Mouse (Mus musculus): ENCODE data around the gene Blmh. TPM values are rescaled to one million over a fixed set of nuclear protein-coding genes. Genes with fewer than 3 reads are reported as not detected.
"Not testable (repeated sequence)": the region's sequence is repeated elsewhere in the genome, so short reads cannot be mapped to it uniquely, and the experiment has no call there.

Gene Blmh
- polyA plus RNA-seq, 1 experiment from 2014 or later, result 113 TPM

DNA sequence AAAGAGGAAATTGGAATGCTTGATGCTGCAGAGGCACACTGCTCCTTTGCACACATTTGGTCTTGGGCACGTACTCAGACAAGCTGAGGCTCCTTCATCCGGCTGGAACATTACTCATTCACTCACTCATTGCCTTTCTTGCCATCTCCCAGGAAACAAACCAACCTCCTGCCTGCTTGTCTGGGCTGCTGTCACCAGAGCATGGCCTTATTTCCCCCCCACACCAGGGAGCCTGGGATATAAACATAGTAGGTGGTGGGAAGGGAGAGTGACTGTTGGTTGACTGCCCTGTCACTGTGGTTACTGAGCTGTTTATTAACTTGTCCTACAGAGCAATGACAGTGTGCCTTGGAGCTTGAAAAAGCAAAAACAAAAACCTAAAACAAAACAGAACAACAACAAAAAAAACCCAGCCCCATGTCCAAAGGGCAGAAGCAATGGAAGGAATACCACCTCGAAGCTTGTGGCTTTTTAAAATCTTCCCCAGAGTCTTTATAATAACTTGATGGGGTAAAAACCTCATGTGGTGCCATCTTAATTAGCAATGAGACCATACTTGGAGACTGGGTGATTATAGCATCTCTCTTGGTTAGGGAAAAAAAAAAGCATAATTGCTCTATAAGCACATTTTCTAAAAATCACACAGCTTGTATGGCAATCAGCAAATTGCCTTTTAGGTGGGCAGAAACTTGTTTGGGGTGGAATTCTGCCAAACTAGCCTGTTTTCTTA lies 13.1 kb upstream of the Blmh start:
- Histone ChIP-seq H3K4me2 (replicated peaks) (no peak overlapping the region), H3K9ac (no peak overlapping the region), H3K9me3 (ENCODE audit: control insufficient read depth, low read length) (no peaks in the 10 kb centered on the region), H3K27ac (no peak overlapping the region), H3K4me1 (replicated peaks; ENCODE audit: control insufficient read depth, insufficient read depth, low read length) (peaks cover 11% of the 10 kb centered on the region; the same call in 1 of the 2 replicates), H3K4me3 (replicated peaks; ENCODE audit: low read length) (no peak overlapping the region), H3K36me3 (replicated peaks; ENCODE audit: control insufficient read depth, insufficient read depth) (no peaks in the 10 kb centered on the region), H3K27me3 (ENCODE audit: control insufficient read depth, insufficient read depth, low read length) (no peaks in the 10 kb centered on the region)
- ATAC-seq (ENCODE audit: low FRiP score) (peak; percentile 48; the same call in 1 of the 2 replicates), DNase-seq (ENCODE audit: low spot score) (no peak)
- WGBS, result 6% methylated on average over 3 of the region's 3 CpGs

DNA sequence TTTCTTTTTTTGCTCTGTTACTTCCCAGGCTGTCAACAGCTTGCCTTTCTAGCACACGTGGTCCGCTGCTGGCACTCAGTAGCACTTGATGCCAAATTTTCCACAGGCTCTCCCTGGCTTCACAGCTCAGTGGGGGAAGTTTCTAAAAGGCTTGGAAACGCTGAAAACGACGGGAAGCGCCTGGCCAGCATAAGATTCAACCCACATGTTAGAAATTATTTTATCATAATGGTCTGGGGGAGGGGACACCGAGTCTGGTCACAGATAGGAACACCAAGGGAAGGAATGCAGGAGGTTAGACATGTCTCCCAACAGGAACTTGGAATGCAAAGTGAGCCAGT lies 12.6 kb upstream of the Blmh start:
- Histone ChIP-seq H3K4me3 (replicated peaks; ENCODE audit: low read length) (no peak overlapping the region), H3K9ac (no peak overlapping the region), H3K9me3 (ENCODE audit: control insufficient read depth, low read length) (no peaks in the 10 kb centered on the region), H3K36me3 (replicated peaks; ENCODE audit: control insufficient read depth, insufficient read depth) (no peaks in the 10 kb centered on the region), H3K27me3 (ENCODE audit: control insufficient read depth, insufficient read depth, low read length) (no peaks in the 10 kb centered on the region), H3K4me1 (replicated peaks; ENCODE audit: control insufficient read depth, insufficient read depth, low read length) (peaks cover 11% of the 10 kb centered on the region; the same call in 1 of the 2 replicates), H3K27ac (no peak overlapping the region), H3K4me2 (replicated peaks) (no peak overlapping the region)
- ATAC-seq (ENCODE audit: low FRiP score) (no peak; the same call in 1 of the 2 replicates), DNase-seq (ENCODE audit: low spot score) (no peak)
- WGBS, result 41% methylated on average over 7 of the region's 7 CpGs

DNA sequence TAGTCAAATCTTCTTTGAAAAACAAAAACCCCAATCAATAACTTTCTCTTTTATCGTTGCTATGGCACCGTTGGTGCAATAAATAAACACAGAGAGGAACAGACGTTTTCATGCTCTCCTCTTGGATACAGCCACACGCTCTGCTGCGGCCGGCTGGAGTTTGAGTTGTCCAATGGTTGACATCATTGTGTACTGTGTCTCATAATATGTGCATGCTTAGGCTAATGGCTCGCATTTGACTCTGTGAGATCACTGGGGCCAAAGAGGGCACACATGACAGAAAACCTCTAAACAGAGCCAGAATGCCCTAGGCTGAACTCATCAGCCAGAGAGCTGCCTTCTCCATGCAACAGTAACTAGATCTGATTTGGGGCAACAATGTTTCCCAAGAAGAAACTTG lies 10.2 kb upstream of the Blmh start:
- ATAC-seq (ENCODE audit: low FRiP score) (no peak), DNase-seq (ENCODE audit: low spot score) (no peak)
- Histone ChIP-seq H3K9ac (no peak overlapping the region), H3K9me3 (ENCODE audit: control insufficient read depth, low read length) (no peaks in the 10 kb centered on the region), H3K4me1 (replicated peaks; ENCODE audit: control insufficient read depth, insufficient read depth, low read length) (peaks cover 11% of the 10 kb centered on the region; the same call in 1 of the 2 replicates), H3K27me3 (ENCODE audit: control insufficient read depth, insufficient read depth, low read length) (no peaks in the 10 kb centered on the region), H3K27ac (no peak overlapping the region), H3K4me2 (replicated peaks) (no peak overlapping the region), H3K36me3 (replicated peaks; ENCODE audit: control insufficient read depth, insufficient read depth) (no peaks in the 10 kb centered on the region), H3K4me3 (replicated peaks; ENCODE audit: low read length) (no peak overlapping the region)
- WGBS, result 71% methylated on average over 7 of the region's 7 CpGs

DNA sequence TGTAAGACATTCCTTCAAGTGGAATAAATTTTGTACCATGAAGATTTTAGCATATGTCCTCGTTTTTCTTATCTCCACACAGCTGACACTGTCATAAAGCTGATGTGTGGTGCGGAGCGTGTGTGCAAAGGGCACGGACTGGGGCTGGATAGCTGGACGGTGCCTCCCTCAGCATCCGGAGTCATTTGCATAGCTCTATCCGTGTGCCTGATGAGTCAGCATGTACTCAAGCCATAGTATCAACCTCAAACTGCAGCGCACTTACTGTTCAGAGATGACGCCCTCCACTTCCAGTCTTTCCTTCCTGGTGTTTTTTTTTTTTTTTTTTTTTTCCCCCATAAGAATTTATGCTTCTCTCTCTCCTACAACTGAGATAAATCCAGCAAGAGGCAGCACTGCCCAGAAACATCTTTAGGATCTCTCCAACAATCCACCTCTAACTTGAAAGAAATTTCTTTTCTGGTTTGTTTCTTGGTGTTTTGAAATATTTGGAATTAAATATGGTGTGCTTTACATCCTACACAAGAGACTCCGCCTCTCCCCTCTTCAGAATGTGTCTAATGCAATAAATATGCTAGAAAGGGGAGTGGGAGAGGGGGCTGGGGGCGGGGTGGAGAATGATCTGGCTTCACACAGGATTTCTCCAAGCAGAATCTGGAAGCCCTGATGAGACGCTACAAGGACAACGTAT lies 7.9 kb upstream of the Blmh start:
- H3K4me1 ChIP-seq (replicated peaks; ENCODE audit: control insufficient read depth, insufficient read depth, low read length), result 0 out of 2 replicates have a peak, but pooled peaks cover 8% of the 10 kb centered on the region
- H3K4me2 ChIP-seq (replicated peaks), result no peak overlapping the region
- DNase-seq (ENCODE audit: low spot score), result no peak
- H3K9ac ChIP-seq, result no peak overlapping the region
- no peak overlapping the region for H3K4me3 ChIP-seq (replicated peaks; ENCODE audit: low read length)
- H3K36me3 ChIP-seq (replicated peaks; ENCODE audit: control insufficient read depth, insufficient read depth), result no peaks in the 10 kb centered on the region
- H3K27me3 ChIP-seq (ENCODE audit: control insufficient read depth, insufficient read depth, low read length), result no peaks in the 10 kb centered on the region; the same call in 1 of the 2 replicates
- ATAC-seq (ENCODE audit: low FRiP score), result no peak
- H3K9me3 ChIP-seq (ENCODE audit: control insufficient read depth, low read length), result no peaks in the 10 kb centered on the region
- H3K27ac ChIP-seq, result no peak overlapping the region
- 47% methylated on average over 13 of the region's 13 CpGs for WGBS

DNA sequence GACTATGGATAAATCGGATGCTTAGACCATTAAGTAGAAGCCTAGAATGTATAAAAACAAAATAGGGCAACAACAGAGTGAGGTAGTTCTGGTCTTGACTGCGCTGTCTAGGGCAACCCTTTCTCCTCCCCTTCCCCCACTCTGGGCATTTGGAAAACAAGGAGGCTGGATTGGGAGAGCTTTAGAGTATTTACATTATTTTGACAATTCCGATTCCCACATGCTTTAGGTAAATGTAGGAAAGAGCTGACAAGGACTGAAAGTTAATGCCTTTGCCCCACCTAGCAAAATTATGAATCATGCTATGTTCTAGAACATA lies 7.4 kb upstream of the Blmh start:
- Histone ChIP-seq H3K27ac (no peak overlapping the region), H3K9me3 (ENCODE audit: control insufficient read depth, low read length) (no peaks in the 10 kb centered on the region), H3K4me3 (replicated peaks; ENCODE audit: low read length) (no peak overlapping the region), H3K4me1 (replicated peaks; ENCODE audit: control insufficient read depth, insufficient read depth, low read length) (0 out of 2 replicates have a peak, but pooled peaks cover 3% of the 10 kb centered on the region), H3K4me2 (replicated peaks) (no peak overlapping the region), H3K36me3 (replicated peaks; ENCODE audit: control insufficient read depth, insufficient read depth) (no peaks in the 10 kb centered on the region), H3K9ac (no peak overlapping the region), H3K27me3 (ENCODE audit: control insufficient read depth, insufficient read depth, low read length) (no peaks in the 10 kb centered on the region; the same call in 1 of the 2 replicates)
- 61% methylated on average over 3 of the region's 3 CpGs for WGBS
- ATAC-seq (ENCODE audit: low FRiP score) (no peak), DNase-seq (ENCODE audit: low spot score) (no peak)

DNA sequence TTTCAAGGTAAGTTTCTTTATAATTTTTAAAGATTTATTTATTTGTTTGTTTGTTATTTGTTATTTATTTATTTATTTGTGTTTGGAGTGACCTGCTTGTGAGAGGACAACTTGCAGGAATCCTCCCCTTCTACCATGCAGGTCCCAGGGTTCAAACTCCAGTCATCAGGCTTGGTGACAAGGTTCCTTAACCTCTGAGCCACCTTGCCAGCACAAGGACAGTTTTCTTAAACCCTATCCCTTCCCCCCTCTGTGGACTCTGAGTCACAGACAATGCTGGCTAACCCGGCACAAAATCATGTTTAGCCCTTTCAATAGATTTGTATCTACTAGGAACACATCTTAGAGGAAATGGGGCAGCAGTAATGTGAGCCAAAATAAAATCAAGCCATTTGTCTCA lies 4.0 kb upstream of the Blmh start:
- Histone ChIP-seq H3K9me3 (ENCODE audit: control insufficient read depth, low read length) (no peaks in the 10 kb centered on the region), H3K4me1 (replicated peaks; ENCODE audit: control insufficient read depth, insufficient read depth, low read length) (no peaks in the 10 kb centered on the region), H3K36me3 (replicated peaks; ENCODE audit: control insufficient read depth, insufficient read depth) (no peaks in the 10 kb centered on the region), H3K4me3 (replicated peaks; ENCODE audit: low read length) (no peak overlapping the region), H3K27me3 (ENCODE audit: control insufficient read depth, insufficient read depth, low read length) (no peaks in the 10 kb centered on the region; the same call in 1 of the 2 replicates), H3K9ac (no peak overlapping the region), H3K27ac (no peak overlapping the region), H3K4me2 (replicated peaks) (no peak overlapping the region)
- ATAC-seq (ENCODE audit: low FRiP score), result no peak
- WGBS, result 41% methylated on average over 1 of the region's 1 CpGs
- DNase-seq (ENCODE audit: low spot score), result no peak

DNA sequence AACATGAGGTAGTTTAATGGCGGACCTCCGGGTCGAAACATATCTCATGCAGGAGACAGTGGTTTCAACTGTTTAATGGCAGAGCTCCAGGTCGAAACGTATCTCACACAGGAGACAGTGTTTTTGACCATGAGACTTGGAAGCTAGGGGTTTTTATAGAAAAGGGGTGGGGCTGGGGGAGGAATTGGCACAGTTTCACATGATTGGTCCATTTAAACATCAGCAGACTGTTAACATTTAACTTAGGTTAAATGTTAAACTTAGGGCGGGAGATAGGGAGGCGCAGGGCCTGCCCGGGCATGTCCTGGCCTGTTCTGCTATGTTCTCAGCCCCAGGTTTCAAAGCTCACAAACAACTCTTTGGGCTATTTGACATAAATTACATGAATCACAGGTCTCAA lies 4.0 kb downstream of the Blmh start:
- H3K36me3 ChIP-seq (replicated peaks; ENCODE audit: control insufficient read depth, insufficient read depth); DNase-seq (ENCODE audit: low spot score); ATAC-seq (ENCODE audit: low FRiP score); H3K27ac ChIP-seq; H3K9me3 ChIP-seq (ENCODE audit: control insufficient read depth, low read length); H3K4me2 ChIP-seq (replicated peaks); H3K27me3 ChIP-seq (ENCODE audit: control insufficient read depth, insufficient read depth, low read length); H3K4me1 ChIP-seq (replicated peaks; ENCODE audit: control insufficient read depth, insufficient read depth, low read length); H3K4me3 ChIP-seq (replicated peaks; ENCODE audit: low read length); H3K9ac ChIP-seq: not testable (repeated sequence)
- WGBS, result 91% methylated on average over 8 of the region's 8 CpGs

DNA sequence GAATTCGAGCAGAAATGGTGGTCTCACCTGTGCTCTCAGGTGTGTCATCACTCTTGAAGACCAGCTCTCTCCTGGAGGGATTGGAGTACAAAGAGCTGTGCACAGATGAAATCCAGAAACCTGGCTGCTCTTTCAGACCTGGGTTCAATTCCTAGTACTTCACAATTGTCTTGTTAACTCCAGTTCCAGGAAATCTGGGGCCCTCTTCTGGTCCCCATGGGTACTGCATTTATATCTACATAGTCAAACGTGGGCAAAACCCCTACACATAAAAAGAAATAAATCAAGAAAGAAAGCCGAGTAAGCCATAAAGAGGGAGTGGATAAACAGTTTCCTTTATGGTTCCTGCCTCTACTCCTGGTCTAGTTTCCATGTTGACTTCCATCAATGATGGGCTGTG lies 8.6 kb downstream of the Blmh start:
- 71% methylated on average over 3 of the region's 3 CpGs for WGBS
- Histone ChIP-seq H3K9me3 (ENCODE audit: control insufficient read depth, low read length) (no peaks in the 10 kb centered on the region), H3K27me3 (ENCODE audit: control insufficient read depth, insufficient read depth, low read length) (no peaks in the 10 kb centered on the region), H3K4me3 (replicated peaks; ENCODE audit: low read length) (no peak overlapping the region), H3K4me2 (replicated peaks) (no peak overlapping the region), H3K27ac (no peak overlapping the region), H3K4me1 (replicated peaks; ENCODE audit: control insufficient read depth, insufficient read depth, low read length) (no peaks in the 10 kb centered on the region), H3K36me3 (replicated peaks; ENCODE audit: control insufficient read depth, insufficient read depth) (no peaks in the 10 kb centered on the region), H3K9ac (no peak overlapping the region)
- no peak for DNase-seq (ENCODE audit: low spot score)
- ATAC-seq (ENCODE audit: low FRiP score), result no peak

DNA sequence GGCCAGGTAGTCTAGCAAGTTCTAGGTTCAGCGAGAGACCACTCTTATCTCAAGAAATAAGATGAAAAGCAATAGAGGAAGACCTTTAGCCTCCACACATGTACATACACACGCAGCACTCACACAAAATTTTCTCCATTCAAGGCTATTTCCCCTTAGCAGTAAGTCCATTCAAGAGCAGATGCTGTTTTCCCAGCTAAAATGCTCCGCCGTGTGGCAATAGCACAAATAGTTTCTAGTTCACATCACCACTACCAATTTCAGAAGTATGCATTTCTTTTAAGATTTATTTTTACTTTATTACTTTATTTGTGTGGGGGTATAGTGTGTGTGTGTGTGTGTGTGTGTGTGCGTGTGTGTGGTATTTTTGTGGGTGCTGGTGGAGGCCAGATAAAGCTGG lies 12.0 kb downstream of the Blmh start:
- DNase-seq (ENCODE audit: low spot score), result no peak
- Histone ChIP-seq H3K4me3 (replicated peaks; ENCODE audit: low read length) (no peak overlapping the region), H3K27ac (no peak overlapping the region), H3K9me3 (ENCODE audit: control insufficient read depth, low read length) (no peaks in the 10 kb centered on the region), H3K4me1 (replicated peaks; ENCODE audit: control insufficient read depth, insufficient read depth, low read length) (no peaks in the 10 kb centered on the region), H3K36me3 (replicated peaks; ENCODE audit: control insufficient read depth, insufficient read depth) (no peaks in the 10 kb centered on the region), H3K9ac (no peak overlapping the region), H3K4me2 (replicated peaks) (no peak overlapping the region), H3K27me3 (ENCODE audit: control insufficient read depth, insufficient read depth, low read length) (no peaks in the 10 kb centered on the region)
- no peak for ATAC-seq (ENCODE audit: low FRiP score)
- WGBS, result 81% methylated on average over 5 of the region's 5 CpGs

All from hindbrain, embryonic 14.5 days (tissue).